Mouse (Mus musculus): ENCODE results near the gene Gm49380. TPM values are rescaled to one million over a fixed set of nuclear protein-coding genes. Genes with fewer than 3 reads are reported as not detected.
A peak's percentile ranks its signal among the peaks of the same experiment; 100 is the strongest.

Gm49380 gene
- 0.22 and 0.35 TPM in 2 replicates for polyA plus RNA-seq (2014; fragmentation: Nextera tagmentation; extraction: Ambion mirVana)

DNA sequence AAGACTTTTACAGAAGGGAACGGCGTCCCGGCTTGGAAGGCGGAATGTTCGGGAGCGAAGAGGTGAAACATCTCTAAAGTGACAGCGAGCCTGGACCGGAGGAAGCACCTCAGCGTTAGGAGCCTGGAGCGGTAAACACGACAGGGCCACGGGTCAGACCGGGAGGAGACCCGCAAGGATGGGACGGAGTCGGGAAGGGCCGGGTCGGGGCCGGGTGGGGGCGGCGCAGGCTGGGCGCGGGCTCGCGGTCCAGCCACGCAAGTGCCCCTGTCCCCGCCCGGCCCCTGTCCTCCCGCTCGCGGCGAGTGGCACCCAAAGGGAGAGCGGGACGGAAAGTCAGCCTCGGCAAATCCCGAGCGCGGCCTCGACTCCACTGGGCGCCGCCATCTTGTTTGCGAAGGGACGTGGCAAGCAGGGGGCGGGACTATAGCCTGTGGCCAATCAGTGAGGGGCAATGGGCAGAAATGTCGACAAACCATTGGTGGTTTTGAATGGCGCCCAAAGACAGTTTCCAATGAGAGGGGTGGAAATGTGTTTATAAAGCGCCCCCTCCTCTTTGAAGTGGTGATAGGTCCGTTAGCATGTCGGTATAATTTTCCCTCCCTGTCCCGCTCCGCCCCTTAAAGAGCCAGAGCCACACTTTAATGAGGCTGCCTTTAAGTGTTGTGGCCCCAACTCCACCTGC, at the start of gene Gm49380, which contains the start of gene Rnf26:
Gm49380 (minus strand) TSS at position 396 of the 685 bp plus-strand sequence.
Rnf26 (minus strand) TSS at position 413 of the 685 bp plus-strand sequence.
- Histone ChIP-seq H3K27me3 (replicated peaks; ENCODE audit: control insufficient read depth, insufficient read depth, low read length) (no peaks in the 10 kb centered on the region), H3K4me3 (ENCODE audit: low read depth, low read length) (peak within 1 kb of the TSS; percentile 74), H3K9me3 (ENCODE audit: control insufficient read depth, low read length) (no peaks in the 10 kb centered on the region), H3K9ac (ENCODE audit: low read depth, low read length) (peak within 1 kb of the TSS; percentile 91), H3K27ac (replicated peaks; ENCODE audit: low read depth, low read length) (peak within 1 kb of the TSS; percentile 70), H3K4me2 (ENCODE audit: low read depth, low read length) (peak within 1 kb of the TSS; percentile 53), H3K4me1 (ENCODE audit: control insufficient read depth, insufficient read depth, low read length) (peaks cover 25% of the 10 kb centered on the region), H3K36me3 (ENCODE audit: control insufficient read depth, insufficient read depth, low read length) (peaks cover 4% of the 10 kb centered on the region; the same call in 1 of the 2 replicates)
- WGBS: under 1% methylated on average over 30 of the region's 51 CpGs
- DNase-seq (ENCODE audit: low spot score) (peak; percentile 99), ATAC-seq (ENCODE audit: low read depth) (peak; percentile 96)

DNA sequence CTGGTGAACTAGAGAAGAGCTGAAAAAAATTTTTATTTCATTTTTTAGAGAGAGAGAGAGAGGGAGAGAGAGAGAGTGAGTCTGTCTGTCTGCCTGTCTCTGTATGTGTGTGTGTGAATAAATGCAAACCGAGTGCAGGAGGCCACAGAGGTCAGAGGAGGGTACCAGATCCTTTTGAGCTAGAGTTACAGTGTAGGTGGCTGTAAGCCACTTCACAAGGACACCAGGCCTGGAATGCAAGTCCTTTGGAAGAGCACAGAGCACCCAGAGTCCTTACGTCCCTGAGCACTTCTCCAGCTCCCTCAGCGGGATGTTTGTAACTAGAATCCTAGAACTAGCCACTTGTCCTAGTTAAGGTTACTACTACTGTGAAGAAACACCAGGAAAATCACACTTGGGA, 46.6 kb upstream of the Gm49380 start:
- no peak overlapping the region for H3K4me3 ChIP-seq (ENCODE audit: low read depth, low read length)
- no peak overlapping the region for H3K4me2 ChIP-seq (ENCODE audit: low read depth, low read length)
- whole genome bisulfite sequencing: 75% methylated on average over 3 of the region's 3 CpGs
- H3K9ac ChIP-seq (ENCODE audit: low read depth, low read length): no peak overlapping the region
- no peaks in the 10 kb centered on the region for H3K27me3 ChIP-seq (replicated peaks; ENCODE audit: control insufficient read depth, insufficient read depth, low read length)
- no peaks in the 10 kb centered on the region for H3K9me3 ChIP-seq (ENCODE audit: control insufficient read depth, low read length)
- peaks cover 88% of the 10 kb centered on the region for H3K36me3 ChIP-seq (ENCODE audit: control insufficient read depth, insufficient read depth, low read length)
- no peaks in the 10 kb centered on the region for H3K4me1 ChIP-seq (ENCODE audit: control insufficient read depth, insufficient read depth, low read length)
- H3K27ac ChIP-seq (replicated peaks; ENCODE audit: low read depth, low read length): no peak overlapping the region
- DNase-seq (ENCODE audit: low spot score) (no peak), ATAC-seq (ENCODE audit: low read depth) (no peak)

DNA sequence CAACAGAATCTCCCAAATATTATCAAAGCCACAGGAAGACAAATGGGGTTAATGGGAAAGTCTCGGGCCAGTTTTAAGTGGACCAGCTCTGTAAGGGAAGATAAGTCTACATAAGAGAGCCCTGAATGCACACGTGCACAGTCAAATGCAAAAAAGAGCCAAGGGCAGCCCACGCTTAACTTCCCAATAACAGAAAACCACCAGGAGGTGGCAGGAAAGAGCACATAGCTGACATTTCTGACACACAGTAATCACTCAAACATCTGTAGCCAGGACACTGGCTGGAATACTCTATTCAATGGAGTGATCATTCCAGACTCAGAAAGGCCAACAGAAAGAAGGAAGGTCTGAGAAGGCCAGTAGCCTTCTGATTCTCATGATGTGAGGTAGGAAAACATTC, 34.0 kb upstream of the Gm49380 start:
- H3K4me1 ChIP-seq (ENCODE audit: control insufficient read depth, insufficient read depth, low read length): no peaks in the 10 kb centered on the region
- peaks cover 68% of the 10 kb centered on the region for H3K36me3 ChIP-seq (ENCODE audit: control insufficient read depth, insufficient read depth, low read length)
- ATAC-seq (ENCODE audit: low read depth) (no peak), DNase-seq (ENCODE audit: low spot score) (no peak)
- no peaks in the 10 kb centered on the region for H3K9me3 ChIP-seq (ENCODE audit: control insufficient read depth, low read length)
- H3K4me2 ChIP-seq (ENCODE audit: low read depth, low read length): no peak overlapping the region
- no peak overlapping the region for H3K27ac ChIP-seq (replicated peaks; ENCODE audit: low read depth, low read length)
- no peaks in the 10 kb centered on the region for H3K27me3 ChIP-seq (replicated peaks; ENCODE audit: control insufficient read depth, insufficient read depth, low read length)
- H3K9ac ChIP-seq (ENCODE audit: low read depth, low read length): no peak overlapping the region
- WGBS: 64% methylated on average over 3 of the region's 3 CpGs
- no peak overlapping the region for H3K4me3 ChIP-seq (ENCODE audit: low read depth, low read length)

DNA sequence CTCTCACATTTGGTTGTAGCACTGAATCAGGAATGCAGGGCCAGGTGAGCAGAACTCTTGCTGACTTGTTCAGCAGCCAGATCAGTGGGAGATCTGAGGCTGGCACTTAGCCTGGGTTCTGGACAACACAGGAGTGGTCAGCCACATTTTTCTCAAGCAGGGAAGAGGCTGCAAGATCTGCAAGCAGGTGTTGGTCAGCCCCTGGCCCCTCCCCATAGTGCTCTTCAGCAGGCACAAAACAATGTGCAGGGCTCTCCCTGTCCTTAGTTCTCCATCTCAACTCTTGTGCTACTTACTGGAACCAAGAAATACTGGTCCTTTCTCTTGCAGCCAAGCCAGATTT, 31.4 kb upstream of the Gm49380 start:
- ATAC-seq (ENCODE audit: low read depth): no peak

DNA sequence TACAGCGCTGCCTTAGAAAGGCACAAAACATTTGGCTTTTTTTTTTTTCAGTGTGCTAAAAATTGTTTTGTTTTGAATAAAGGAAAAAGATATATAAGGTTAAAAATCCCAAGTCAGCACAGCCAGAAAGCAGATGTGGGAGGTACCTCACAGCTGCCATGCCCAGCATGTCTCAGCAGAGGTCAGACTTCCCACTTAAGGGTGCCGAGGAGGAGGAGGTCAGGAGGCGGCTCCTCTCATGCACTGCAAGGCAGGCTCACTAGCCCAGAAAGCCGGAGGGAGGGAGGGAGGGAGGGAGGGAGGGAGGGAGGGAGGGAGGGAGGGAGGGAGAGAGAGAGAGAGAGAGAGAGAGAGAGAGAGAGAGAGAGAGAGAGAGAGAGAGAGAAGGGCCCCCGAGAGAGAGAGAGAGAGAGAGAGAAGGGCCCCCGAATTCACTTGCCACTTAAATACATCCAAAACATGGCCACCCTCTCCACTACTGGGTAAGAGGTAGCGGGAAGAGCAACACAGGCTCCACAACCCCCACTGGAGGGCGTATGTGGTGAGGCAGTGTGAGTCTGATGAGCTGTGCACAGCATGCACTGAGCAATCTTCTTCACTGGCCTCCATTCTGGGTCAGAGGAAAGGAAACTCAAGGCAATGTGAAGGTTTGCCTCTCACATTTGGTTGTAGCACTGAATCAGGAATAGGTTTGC, 30.9 kb upstream of the Gm49380 start:
- Histone ChIP-seq H3K4me3 (ENCODE audit: low read depth, low read length) (no peak overlapping the region), H3K9me3 (ENCODE audit: control insufficient read depth, low read length) (no peaks in the 10 kb centered on the region), H3K4me1 (ENCODE audit: control insufficient read depth, insufficient read depth, low read length) (no peaks in the 10 kb centered on the region), H3K27ac (replicated peaks; ENCODE audit: low read depth, low read length) (no peak overlapping the region), H3K4me2 (ENCODE audit: low read depth, low read length) (no peak overlapping the region), H3K36me3 (ENCODE audit: control insufficient read depth, insufficient read depth, low read length) (peaks cover 59% of the 10 kb centered on the region), H3K27me3 (replicated peaks; ENCODE audit: control insufficient read depth, insufficient read depth, low read length) (no peaks in the 10 kb centered on the region), H3K9ac (ENCODE audit: low read depth, low read length) (no peak overlapping the region)
- ATAC-seq (ENCODE audit: low read depth) (0 out of 2 replicates have a peak, but pooled peaks have one; percentile 45), DNase-seq (ENCODE audit: low spot score) (no peak)
- 28% methylated on average over 7 of the region's 8 CpGs for whole genome bisulfite sequencing

More for the DNA sequence above, 31.4 kb upstream of the Gm49380 start:
- no peak overlapping the region for H3K4me3 ChIP-seq (ENCODE audit: low read depth, low read length)
- no peak overlapping the region for H3K4me2 ChIP-seq (ENCODE audit: low read depth, low read length)
- peaks cover 60% of the 10 kb centered on the region for H3K36me3 ChIP-seq (ENCODE audit: control insufficient read depth, insufficient read depth, low read length)
- H3K9me3 ChIP-seq (ENCODE audit: control insufficient read depth, low read length): no peaks in the 10 kb centered on the region
- no peak overlapping the region for H3K27ac ChIP-seq (replicated peaks; ENCODE audit: low read depth, low read length)
- H3K4me1 ChIP-seq (ENCODE audit: control insufficient read depth, insufficient read depth, low read length): no peaks in the 10 kb centered on the region
- no peak for DNase-seq (ENCODE audit: low spot score)
- H3K9ac ChIP-seq (ENCODE audit: low read depth, low read length): no peak overlapping the region
- H3K27me3 ChIP-seq (replicated peaks; ENCODE audit: control insufficient read depth, insufficient read depth, low read length): no peaks in the 10 kb centered on the region

DNA sequence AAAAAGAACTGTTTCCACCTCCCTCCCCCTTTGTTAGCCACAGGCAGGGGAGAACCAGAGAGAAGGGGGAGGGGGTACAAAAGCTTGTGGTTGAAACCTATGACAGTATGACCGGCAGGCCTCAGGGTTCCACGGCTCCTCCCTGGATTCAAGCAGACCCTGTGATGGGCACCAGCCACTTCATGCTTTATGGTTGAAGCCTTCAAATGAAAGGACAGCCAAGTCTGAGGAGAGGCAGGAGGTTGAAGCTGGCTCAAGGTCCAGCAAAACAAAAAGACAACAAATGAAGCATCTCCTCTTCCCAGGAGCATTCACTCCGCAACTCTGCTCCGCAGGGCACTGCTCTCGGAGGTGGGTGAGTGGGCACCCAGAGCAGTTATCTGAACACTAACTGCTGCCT, 30.1 kb upstream of the Gm49380 start:
- WGBS: 82% methylated on average over 5 of the region's 5 CpGs
- H3K36me3 ChIP-seq (ENCODE audit: control insufficient read depth, insufficient read depth, low read length): peaks cover 59% of the 10 kb centered on the region
- no peak overlapping the region for H3K4me2 ChIP-seq (ENCODE audit: low read depth, low read length)
- no peaks in the 10 kb centered on the region for H3K9me3 ChIP-seq (ENCODE audit: control insufficient read depth, low read length)
- no peak for DNase-seq (ENCODE audit: low spot score)
- H3K9ac ChIP-seq (ENCODE audit: low read depth, low read length): no peak overlapping the region
- ATAC-seq (ENCODE audit: low read depth): no peak
- H3K4me3 ChIP-seq (ENCODE audit: low read depth, low read length): no peak overlapping the region
- no peaks in the 10 kb centered on the region for H3K4me1 ChIP-seq (ENCODE audit: control insufficient read depth, insufficient read depth, low read length)
- no peak overlapping the region for H3K27ac ChIP-seq (replicated peaks; ENCODE audit: low read depth, low read length)
- no peaks in the 10 kb centered on the region for H3K27me3 ChIP-seq (replicated peaks; ENCODE audit: control insufficient read depth, insufficient read depth, low read length)

DNA sequence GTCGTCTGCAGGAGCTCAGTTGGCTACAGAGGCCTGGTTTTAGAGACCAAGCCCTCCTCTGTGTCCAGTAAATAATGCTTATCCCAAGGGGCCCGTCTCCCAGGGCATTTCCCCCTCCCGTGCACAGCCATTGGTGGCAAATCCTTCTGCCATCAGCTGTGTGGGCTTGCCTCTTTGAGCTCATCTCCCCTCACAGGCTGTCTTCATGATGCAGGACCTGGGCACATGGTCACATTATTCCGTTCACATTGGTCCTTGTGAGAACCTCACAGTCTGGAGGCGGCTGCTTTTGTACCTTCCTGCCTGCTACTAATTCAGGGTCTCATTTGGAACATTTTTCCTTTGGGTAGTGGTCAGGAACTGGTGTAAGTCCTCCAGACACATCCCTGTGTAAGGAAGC, 28.7 kb upstream of the Gm49380 start:
- 60% methylated on average over 5 of the region's 5 CpGs for WGBS

DNA sequence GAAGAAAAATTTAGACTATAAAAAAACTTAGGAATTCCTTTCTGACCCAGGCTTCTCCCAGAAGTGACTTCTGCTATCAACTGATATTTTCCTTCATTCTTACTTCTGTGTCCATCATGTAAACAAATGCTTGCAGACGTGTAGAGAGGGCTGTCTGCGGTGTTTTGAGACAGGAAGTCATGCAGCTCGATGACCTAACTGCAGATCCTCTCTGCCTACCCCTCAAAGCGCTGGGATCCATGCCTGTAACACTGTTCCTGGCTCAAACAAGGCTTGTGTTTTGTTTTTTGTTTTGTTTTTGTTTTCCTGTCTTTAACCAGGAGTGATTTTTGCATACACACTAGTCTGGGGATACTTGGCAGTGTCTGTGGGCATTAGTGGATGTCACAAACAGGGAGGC, 24.5 kb upstream of the Gm49380 start:
- Histone ChIP-seq H3K4me1 (ENCODE audit: control insufficient read depth, insufficient read depth, low read length) (peaks cover 15% of the 10 kb centered on the region; the same call in 1 of the 2 replicates), H3K9me3 (ENCODE audit: control insufficient read depth, low read length) (no peaks in the 10 kb centered on the region), H3K4me2 (ENCODE audit: low read depth, low read length) (no peak overlapping the region), H3K36me3 (ENCODE audit: control insufficient read depth, insufficient read depth, low read length) (peaks cover 30% of the 10 kb centered on the region; the same call in 1 of the 2 replicates), H3K4me3 (ENCODE audit: low read depth, low read length) (no peak overlapping the region), H3K27me3 (replicated peaks; ENCODE audit: control insufficient read depth, insufficient read depth, low read length) (peaks cover 8% of the 10 kb centered on the region; the same call in 1 of the 2 replicates), H3K9ac (ENCODE audit: low read depth, low read length) (no peak overlapping the region), H3K27ac (replicated peaks; ENCODE audit: low read depth, low read length) (no peak overlapping the region)
- no peak for DNase-seq (ENCODE audit: low spot score)
- ATAC-seq (ENCODE audit: low read depth): no peak
- WGBS: 61% methylated on average over 4 of the region's 4 CpGs

More for the DNA sequence above, 28.7 kb upstream of the Gm49380 start:
- no peaks in the 10 kb centered on the region for H3K4me1 ChIP-seq (ENCODE audit: control insufficient read depth, insufficient read depth, low read length)
- H3K4me3 ChIP-seq (ENCODE audit: low read depth, low read length): no peak overlapping the region
- no peak overlapping the region for H3K4me2 ChIP-seq (ENCODE audit: low read depth, low read length)
- H3K9ac ChIP-seq (ENCODE audit: low read depth, low read length): no peak overlapping the region
- no peak for DNase-seq (ENCODE audit: low spot score)
- peaks cover 56% of the 10 kb centered on the region for H3K36me3 ChIP-seq (ENCODE audit: control insufficient read depth, insufficient read depth, low read length)
- H3K27ac ChIP-seq (replicated peaks; ENCODE audit: low read depth, low read length): no peak overlapping the region
- no peak for ATAC-seq (ENCODE audit: low read depth)
- H3K27me3 ChIP-seq (replicated peaks; ENCODE audit: control insufficient read depth, insufficient read depth, low read length): no peaks in the 10 kb centered on the region
- no peaks in the 10 kb centered on the region for H3K9me3 ChIP-seq (ENCODE audit: control insufficient read depth, low read length)

All from embryonic facial prominence, embryonic 14.5 days (tissue).